Mouse (Mus musculus): ENCODE results near the gene Ccdc188.

The Ccdc188 gene

DNA sequence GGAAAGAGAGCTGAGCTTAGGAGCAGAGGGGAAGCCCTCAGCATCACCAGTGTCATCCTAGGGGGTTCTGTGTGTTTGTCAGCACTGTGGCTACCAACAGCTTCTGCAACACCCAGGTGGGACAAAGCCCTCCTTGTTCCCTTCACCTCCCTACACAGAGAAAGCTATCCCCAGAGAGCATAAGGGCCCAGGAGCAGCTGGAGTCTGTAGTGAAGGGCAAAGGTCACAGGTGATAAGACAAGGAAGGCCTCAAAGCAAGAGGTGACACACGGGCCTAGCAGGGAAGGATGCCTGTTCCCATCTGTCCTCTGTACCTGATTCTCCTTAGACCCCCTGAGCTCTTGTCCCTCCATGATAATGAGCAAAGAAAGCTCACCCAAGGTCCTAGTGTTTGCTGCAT is 16.1 kb upstream of the Ccdc188 start:
- DNase-seq (ENCODE audit: low spot score in 2 of 2) = no peak

DNA sequence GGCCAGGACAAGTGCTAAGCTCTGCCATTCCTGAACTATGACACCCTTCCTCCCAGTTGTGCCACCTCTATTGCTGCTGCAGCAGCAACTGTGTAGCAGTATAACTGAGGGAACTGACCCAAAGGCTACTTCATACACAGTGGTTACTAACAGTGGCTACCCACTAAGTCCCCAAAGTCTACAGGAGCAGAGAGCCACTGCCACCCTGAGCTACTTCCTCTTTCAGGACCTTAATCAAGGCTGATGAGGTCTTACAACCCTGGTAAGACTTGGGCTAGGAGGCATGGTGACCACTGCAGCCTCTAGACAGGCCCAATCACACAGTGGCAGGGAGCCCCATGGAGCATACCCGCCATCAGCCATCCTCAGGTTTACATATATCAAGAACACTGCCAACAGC is 15.6 kb upstream of the Ccdc188 start:
- DNase-seq (ENCODE audit: low spot score in 2 of 2) = no peak

DNA sequence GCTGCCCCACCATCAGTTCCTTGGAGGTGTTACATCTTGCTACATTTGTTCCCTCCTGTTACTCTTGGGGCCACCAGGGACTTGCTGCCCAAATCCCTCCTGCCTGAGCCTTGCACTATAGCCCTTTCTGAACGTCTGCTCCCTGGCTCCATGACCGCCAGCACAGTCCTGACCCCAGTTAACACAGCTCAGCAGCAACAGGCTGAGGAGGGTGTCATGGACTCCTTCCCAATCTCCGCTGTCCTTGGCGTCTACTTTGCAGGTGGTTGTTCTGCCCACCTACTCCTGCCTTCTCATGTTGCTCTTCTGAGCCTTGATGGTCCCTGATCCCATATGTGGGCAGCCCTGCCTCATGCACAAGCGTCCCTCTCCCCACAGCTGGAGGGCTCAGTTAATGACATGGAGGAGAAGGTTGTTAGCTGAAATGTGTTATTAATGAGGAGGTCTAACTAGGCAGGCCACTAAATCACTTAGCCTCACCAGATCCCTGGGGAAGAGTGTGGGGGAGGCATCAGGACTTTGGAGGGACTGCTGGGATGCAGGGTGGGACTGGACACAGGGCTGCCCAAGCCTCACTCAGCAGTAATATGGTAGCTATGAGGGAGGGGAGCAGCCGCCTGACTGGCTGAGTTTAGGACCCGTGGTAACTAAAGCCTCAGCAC is 14.1 kb upstream of the Ccdc188 start:
- no peak for DNase-seq (ENCODE audit: low spot score in 2 of 2)

DNA sequence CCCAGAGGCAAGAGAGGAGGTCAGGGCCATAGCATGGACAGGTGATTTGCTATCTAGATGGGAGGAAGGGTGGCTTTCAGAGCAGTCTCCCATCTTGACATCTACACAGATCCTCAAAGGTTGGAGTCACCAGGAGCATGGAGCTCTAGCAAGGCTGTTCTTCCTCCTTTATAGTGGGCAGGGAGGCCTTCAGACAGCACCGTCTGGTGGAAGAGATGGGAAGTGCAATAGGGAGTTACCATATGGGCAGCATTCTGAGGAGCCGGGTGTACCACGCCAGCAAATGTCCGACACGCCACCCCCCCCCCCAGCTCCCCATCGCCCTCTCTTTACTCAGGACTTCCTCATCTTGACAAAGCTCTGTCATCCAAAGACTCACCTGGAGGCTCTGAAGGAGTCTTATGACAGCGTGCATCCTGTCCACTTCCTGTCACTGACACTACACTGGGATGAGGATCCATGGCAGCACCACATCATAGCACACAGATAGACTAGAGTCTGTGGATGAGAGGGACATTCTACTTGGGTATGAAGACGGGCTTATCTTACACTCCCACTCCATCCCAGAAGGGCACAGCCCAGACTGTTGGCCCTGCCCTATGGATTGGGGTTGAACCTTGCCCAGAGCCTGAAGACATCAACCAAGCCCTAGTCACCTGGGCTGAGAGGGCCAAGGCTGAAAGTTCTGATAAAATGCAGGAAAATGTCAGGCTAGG is 6.8 kb upstream of the Ccdc188 start:
- peak in 1 of 2 experiments; percentile 45 for DNase-seq (ENCODE audit: low spot score in 2 of 2)

DNA sequence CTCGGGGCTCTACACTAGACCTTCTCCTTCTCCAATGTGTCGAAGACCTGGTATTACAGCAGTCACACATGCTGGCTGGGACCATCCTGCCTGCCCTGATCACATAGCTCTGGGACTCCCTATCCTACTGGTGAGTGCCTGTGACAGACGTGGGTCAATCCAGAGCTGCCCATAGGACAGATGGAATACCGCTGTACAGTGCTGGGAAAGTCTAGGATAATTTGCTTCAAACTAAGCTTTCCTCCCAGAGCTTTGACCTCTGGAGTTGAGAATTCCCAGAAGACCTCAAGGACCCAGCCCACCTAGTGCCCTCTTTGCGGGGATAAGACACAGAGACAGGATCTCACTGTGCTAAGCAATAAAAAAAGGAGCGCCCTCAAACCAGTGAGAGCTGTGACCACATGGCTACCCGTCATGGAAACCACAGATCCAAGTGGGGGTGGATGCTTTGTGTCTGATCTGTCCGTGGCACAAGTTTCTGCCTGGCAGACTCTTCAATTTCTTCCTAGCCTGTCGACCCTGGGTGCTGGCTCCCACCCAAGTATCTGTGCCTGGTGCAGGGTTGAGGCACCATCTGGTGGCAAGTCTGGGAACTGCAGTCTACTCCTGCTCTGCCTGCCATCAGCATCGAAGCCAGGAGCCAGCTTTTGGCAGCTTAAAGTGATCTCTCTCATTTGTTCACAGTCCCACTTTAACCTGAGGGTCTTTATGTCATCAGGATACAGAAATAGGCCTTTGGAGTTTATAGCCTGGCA is 6.1 kb upstream of the Ccdc188 start:
- DNase-seq (ENCODE audit: low spot score in 2 of 2) = peak; percentile 56 to 79

DNA sequence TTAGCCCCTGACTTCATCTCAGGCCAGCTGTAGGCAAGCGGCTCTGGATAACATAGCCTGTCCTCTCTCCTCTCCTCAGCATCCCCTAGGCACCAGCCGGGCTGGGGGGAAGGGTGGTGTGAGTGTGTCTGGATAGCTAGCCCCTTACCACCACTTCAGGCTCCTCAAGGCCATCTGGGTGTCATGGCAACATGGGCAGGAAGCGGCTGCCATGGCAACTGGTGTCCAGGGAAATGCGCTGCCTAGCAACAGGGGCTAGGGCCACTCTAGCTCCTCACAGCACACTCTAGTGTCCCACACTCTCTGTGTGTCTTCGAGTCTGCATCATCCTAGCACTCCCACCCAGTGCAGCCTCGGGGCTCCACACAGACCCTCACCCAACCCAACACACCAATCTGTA is 4.0 kb upstream of the Ccdc188 start:
- no peak for DNase-seq (ENCODE audit: low spot score in 2 of 2)

DNA sequence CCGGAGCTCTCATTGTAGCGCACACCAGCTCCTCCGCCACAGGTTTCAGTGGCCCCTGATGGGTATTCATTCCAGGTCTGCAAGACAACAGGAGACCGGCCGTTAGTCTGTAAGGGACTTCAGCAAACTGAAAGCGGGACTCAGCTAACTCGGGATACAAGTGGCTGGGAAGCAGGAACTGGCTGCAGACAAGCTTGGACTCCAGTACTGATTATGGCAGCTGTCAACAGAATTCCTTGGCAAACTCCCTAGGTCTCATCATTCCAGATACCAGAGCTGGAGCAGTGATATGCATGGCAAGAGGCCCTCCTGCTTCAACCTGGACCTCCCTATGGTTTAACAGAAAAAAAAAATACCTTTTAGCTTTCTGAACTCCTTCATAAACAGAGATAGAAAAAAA is 2.8 kb upstream of the Ccdc188 start:
- no peak for DNase-seq (ENCODE audit: low spot score in 2 of 2)

DNA sequence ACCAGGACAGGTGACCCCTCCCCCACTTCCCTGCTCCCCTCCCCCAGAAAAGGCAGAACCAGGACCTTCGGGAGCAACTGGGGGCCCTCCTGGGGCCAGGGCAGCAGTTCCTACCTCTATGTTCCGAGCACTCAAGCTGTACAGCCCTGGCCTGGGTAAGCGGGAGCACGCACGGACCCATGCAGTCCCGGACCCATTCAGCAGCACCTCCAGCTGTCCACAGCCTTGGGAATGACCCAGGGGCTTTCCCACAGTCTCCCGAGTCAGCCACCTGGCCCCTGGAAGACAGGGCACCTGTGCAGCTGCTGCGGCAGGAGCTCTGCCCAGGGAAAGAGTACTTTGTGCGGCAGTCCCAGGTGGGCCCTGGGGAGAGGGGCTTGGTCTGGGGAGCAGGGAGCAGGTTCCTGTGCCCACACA is 909 bp downstream of the Ccdc188 start:
- no peak for DNase-seq (ENCODE audit: low spot score in 2 of 2)

DNA sequence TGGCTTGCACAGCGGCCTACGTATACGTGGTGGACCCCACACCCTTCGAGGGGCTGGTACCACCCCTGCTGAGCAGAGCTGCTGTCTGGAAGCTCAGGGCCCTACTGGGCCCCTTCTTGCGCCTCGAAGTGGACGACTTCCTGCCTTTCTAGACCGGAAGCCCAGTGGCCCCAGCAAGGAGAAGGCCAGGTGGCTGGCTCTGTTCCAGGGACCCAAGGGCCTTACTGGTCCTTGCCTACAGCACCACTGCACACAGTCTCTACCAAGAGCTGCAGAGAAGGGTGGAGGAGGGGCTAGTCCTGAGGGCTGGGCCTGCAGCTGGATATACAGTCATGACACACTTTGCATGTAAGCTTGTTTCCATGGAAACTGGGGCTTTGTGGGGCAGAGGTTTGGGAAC is 2.3 kb downstream of the Ccdc188 start:
- no peak for DNase-seq (ENCODE audit: low spot score in 2 of 2)

DNA sequence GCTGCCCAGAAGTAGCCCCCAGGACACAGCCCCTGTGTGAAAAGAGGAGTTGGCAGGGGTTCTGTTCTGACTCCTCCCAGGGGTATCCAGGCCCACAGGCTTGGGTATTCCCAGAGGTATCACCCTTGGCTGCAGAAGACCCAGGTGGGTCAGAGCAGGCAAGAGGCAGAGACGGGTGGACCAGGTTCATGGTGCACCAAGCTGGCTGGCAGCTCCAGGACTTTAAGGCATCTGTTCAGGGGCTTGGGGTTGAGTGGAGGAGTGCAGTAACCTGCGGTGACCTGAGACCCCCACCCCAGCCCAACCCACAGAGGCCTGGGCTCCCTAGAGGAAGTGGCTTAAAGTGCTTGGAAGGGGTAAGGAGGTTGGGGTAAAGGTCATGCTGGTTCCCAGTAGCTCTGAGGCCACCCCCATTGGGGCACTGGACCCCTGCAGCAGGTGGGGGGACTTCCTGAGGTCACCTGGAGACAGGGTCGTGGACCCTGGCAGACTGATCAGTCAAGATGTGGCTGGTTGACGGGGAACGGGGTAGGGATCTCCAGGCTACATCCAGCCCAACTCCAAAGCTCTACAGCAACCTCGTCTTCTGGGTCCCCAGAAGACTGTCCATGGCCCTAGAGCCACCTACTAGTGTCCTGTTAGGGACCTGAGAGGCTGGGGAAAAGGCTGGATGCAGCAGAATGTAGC is 3.3 kb downstream of the Ccdc188 start:
- no peak for DNase-seq (ENCODE audit: low spot score in 2 of 2)

DNA sequence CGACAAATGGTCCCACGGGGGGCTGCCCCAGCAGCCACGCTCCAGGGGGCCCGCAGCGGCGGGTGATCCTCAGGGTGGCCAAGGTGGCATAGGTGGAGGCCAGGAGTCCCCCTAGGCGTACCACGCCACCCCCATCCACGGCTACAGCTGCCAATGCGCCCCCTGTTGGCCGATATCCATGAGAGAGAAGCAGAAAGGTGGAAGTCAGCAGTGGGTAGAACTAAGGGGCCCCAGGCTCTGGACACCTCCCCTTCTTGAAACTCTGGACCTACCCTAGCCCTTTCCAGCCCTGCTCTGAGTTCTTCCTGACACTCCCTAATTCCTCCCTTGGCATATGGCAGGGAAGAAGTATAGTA is 3.8 kb downstream of the Ccdc188 start:
- no peak for DNase-seq (ENCODE audit: low spot score in 2 of 2)

DNA sequence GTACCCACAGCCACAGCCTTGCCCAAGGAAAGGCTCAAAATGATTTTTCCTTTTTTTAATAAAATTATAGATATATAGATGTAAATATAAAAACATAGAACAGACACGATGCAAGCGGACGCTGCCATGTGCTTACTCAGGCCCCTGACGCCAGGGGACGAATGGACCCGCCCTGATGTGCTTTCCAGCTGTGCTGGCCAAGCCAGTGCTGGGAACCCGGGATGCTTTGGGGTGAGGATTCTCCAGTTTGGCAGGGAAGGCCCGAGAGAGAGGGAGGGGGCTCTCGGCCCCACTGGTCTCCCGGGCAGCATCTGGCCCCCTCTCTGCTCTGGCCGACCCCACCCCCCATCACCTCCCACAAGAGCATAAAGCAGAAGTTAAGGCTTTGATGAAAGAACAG is 4.5 kb downstream of the Ccdc188 start:
- DNase-seq (ENCODE audit: low spot score in 2 of 2) = no peak

DNA sequence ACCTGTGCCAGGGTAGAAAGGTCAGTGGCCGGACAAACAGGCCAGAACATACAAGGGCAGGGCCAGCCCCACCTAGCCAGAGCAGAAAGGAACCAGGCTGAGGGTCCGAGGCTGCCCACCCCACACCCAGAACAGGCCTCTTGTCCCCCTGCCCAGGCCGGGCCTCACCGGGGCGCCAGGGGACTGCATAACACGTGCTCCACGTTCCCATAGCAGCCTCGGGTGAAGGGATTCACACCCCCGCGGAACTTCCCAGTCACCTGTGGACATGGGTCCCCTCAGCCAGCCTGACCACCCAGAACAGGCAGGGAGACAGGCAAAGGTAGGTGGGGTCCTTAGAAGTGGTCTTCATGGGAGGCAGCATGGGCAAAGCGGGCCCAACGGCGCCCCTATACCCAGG is 9.5 kb downstream of the Ccdc188 start:
- no peak for DNase-seq (ENCODE audit: low spot score in 2 of 2)

DNA sequence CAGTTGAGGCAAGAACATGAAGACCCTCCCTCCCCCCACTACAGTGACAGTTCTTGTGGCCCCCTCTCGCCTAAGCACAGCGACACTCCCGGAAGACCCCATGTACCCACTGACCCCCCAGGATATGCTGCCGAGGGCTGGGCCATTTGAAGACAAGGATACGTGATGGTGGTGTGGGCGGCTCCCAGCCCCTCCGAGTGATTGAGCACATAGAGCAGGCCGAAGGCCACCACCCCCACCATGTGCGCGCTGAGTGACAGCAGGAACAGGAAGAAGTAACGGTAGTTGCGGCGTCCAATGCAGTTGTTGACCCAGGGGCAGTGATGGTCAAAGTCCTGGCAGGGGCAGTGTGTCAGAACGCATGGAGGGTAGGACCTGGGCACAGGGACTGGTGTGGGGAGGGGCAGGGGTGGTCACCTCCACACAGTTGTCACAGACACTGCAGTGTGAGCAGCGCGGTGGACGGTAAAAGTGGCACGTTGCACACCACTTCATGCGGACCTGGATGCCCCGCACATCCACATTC is 10.3 kb downstream of the Ccdc188 start:
- DNase-seq (ENCODE audit: low spot score in 2 of 2) = no peak

DNA sequence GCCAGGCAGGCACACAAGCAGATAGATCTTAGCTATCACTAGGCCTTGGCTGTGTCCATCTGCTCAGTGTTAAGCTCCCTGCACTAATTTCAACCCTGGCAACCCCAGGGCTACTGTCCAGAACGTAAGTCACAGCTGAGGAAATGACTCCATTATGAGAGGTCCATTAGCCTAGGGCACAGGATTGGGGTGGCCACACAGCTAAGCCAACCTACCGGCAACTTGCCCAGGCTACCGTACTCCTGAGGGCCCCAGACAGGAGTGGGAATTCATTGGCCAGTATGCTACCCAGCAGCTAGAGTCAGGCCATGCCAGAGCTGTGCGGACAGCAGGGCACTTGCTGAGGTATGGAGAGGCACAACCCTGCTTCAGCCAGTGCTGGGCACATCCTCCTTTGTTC is 11.2 kb downstream of the Ccdc188 start:
- no peak for DNase-seq (ENCODE audit: low spot score in 2 of 2)

DNA sequence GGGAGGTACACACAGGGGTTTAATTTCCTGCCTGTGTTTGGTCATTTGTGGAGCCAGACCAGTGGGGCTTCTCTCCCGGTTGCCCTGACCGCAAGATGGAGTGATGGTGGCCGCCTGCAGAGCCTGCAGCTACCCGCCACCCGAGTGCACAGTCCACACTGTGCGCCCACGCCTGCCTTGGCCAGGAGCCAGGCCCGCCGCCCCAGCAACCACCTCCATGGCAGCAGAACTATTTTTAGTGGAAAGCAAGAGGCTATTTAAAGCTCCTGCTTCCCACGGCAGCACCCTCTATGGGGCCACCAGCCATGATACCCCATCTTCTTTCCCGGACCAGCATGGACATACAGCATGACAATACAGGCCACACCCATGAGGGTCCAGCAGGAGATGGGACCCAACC is 11.9 kb downstream of the Ccdc188 start:
- DNase-seq (ENCODE audit: low spot score in 2 of 2) = no peak

DNA sequence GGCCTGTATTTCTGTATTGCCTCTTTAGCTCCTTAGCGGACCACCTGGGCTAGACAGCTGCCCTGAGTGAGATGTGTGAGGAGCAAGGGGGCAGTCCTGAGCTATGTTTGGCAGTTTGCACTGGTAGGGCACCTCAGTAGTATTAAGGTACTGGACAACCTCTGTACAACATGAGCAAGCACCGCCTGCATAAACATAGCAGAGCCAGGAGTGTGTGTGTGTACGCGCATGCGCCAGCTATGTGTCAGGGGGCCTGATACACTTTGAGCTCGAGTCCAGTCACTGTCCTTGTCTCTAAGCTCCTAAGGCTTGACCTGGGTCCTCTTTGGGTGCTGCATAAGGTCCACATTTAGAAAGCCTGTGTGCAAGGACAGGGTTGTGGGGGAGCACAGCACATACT is 12.9 kb downstream of the Ccdc188 start:
- DNase-seq (ENCODE audit: low spot score in 2 of 2) = no peak

DNA sequence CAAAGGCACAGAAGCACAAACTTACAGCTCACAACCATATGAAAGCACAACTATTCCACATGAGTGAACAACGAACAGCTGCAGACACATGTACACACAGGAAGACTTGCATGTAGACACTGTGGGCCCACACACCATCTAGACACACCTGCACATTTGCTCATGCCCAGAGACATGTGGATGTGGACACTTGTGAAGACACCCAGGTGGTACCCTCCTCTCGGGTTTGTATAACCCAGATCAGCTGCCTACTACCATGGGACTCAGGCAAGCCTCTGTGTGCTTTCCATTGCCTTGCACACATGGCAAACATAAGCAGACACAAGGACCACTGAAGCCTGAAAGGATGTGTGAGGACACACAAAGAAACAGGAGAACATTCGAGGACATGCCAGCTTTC is 13.4 kb downstream of the Ccdc188 start:
- DNase-seq (ENCODE audit: low spot score in 2 of 2) = no peak

DNA sequence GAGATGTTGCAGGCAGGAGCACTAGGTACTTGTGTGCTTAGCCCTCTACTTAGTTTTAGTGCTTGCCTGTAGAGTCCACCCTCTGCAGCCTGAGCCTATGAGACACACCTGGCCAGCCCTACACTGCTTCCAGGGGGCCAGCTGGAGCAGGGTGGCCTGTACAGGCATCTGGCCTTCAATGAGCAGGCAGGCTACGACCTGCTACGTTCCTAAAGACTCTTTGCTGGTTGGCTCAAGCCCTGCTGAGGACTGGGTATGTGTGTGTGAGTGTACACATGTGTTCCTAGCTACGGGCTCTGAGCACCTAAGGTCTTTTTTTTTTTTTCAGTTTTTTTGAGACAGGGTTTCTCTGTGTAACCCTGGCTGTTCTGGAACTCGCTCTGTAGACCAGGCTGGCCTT is 13.8 kb downstream of the Ccdc188 start:
- no peak for DNase-seq (ENCODE audit: low spot score in 2 of 2)

DNA sequence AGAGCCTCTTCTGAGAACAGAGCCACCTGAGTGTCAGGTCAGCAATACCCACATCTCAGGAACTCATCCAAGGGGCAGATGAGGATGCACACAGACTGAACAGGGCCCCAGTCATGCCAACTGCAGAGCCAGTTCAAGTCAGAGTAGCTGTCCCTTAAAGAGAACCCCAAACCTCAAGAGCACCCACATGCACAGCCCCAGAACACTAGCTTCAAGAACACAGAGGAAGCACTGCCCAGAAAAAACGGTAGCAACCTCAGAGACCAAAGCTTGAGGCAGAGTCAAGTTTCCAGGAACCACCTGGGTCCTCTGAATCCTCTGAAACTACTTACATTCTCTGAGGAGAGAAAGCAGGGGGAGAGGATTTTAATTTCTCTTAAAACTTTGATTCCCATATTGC is 15.8 kb downstream of the Ccdc188 start:
- DNase-seq (ENCODE audit: low spot score in 2 of 2) = no peak

DNA sequence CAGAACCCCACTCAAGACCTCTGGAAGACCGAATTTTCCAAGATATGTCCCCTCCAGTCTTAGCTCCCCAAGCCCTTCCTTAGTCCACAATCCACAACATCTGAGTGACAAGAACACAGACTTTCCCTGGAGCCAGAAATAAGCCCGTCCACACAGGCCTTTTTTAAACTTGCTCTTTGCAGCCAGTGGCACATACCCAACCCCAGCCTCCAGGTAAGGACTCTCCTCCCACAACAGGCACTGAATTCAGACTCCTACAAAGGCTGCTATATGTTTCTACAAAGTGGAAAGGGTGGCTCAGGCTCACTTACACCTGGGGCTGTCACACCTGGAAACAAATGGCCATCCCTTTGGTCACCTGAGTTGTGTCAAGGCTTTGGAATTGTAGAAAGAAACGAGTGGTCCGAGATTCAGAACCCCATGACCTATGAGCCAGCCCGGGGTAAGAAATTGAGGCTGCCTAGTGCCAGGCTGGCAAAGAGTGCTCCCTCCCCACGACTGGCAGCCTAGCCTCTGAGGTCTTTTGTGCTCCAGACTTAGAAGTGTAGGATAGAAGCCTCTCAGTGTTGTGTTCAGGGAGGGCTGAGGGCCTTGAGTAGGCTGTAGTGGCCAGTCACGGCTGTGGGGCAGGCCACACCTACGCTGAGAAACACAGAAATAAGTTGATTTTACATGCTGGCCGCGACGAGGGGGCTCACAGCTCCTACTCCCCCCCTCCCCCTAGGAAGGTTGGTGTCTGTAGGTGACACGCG is 16.4 kb downstream of the Ccdc188 start:
- no peak for DNase-seq (ENCODE audit: low spot score in 2 of 2)

Measured in urinary bladder, adult 18-20 months (tissue).